Mouse (Mus musculus) intestine, embryonic 14.5 days (tissue): ENCODE results near the gene Galntl6. TPM values are rescaled to one million over a fixed set of nuclear protein-coding genes. Genes with fewer than 3 reads are reported as not detected.

Experiments
- ATAC-seq: fragments of 200-750 bp; cut with Nextera tagmentation; replicated peaks from 2 replicates; pipeline ENCODE4 v1.8.0; 2017; ENCODE audit warnings: low read depth, moderate number of reproducible peaks, moderate TSS enrichment, moderate library complexity; ENCODE audit not compliant: low FRiP score, low TSS enrichment
- DNase-seq: peaks from one replicate; pipeline ENCODE4 v3.0.0-alpha.2; 2018; ENCODE audit warnings: low spot score
- H3K27ac ChIP-seq: fragments of 300-500 bp; sonication (generic); 2 replicates; pipeline ENCODE4 v1.5.1; 2014; ENCODE audit warnings: low read depth, mild to moderate bottlenecking, control low read depth
- H3K27me3 ChIP-seq: fragments of 300-500 bp; sonication (generic); replicated peaks from 2 replicates; pipeline ENCODE4 v1.6.1; 2014; ENCODE audit warnings: low read length, control low read depth; ENCODE audit not compliant: control insufficient read depth, insufficient read depth
- H3K36me3 ChIP-seq: fragments of 300-500 bp; sonication (generic); 2 replicates; pipeline ENCODE4 v1.6.1; 2014; ENCODE audit warnings: low read length, control low read depth; ENCODE audit not compliant: control insufficient read depth, insufficient read depth
- H3K4me1 ChIP-seq: fragments of 300-500 bp; sonication (generic); replicated peaks from 2 replicates; pipeline ENCODE4 v1.6.1; 2014; ENCODE audit warnings: low read length, control low read depth, mixed read lengths; ENCODE audit not compliant: control insufficient read depth, insufficient read depth
- H3K4me2 ChIP-seq: fragments of 300-500 bp; sonication (generic); 2 replicates; pipeline ENCODE4 v1.6.1; 2014; ENCODE audit warnings: low read length
- H3K4me3 ChIP-seq: fragments of 300-500 bp; sonication (generic); 2 replicates; pipeline ENCODE4 v1.5.1; 2014; ENCODE audit warnings: low read depth, low read length, control low read depth, mixed read lengths
- H3K9ac ChIP-seq: fragments of 300-500 bp; sonication (generic); 2 replicates; pipeline ENCODE4 v1.6.1; 2014; ENCODE audit warnings: mild to moderate bottlenecking, low read length
- H3K9me3 ChIP-seq: fragments of 300-500 bp; sonication (generic); 2 replicates; pipeline ENCODE4 v1.6.1; 2016; ENCODE audit warnings: low read length, control low read depth; ENCODE audit not compliant: control insufficient read depth
- WGBS: fragments of 180-500 bp; shearing (Covaris S2); extraction: QIAGEN DNeasy Blood & Tissue Kit; methylation state at CpG from one replicate; pipeline ENCODE4 v1.1.7; 2014; 5-methylcytosine and 5-hydroxymethylcytosine counted together
- polyA plus RNA-seq: library from polyadenylated mRNA; unstranded; fragments of >200 nt; fragmentation: Nextera tagmentation; extraction: Ambion mirVana; gene quantifications from 2 replicates; pipeline ENCODE4 v1.2.1, GENCODE M21; 2014

Galntl6 gene
- polyA plus RNA-seq, 1 experiment from 2014 or later = 0.41 TPM

- Histone ChIP-seq H3K9me3 (peaks cover 4% of the 10 kb centered on the region; the same call in 1 of the 2 replicates), H3K9ac (no peak overlapping the region), H3K27ac (no peak overlapping the region), H3K36me3 (no peaks in the 10 kb centered on the region), H3K4me3 (no peak overlapping the region), H3K27me3 (no peaks in the 10 kb centered on the region), H3K4me1 (no peaks in the 10 kb centered on the region), H3K4me2 (no peak overlapping the region)
- ATAC-seq (no peak), DNase-seq (no peak)
Measured at GRCm38 (mm10) chr8:57888831-57889230, 1023.6 kb downstream of the Galntl6 start.

- WGBS = 72% methylated on average over 11 of the region's 11 CpGs
Measured at GRCm38 (mm10) chr8:57879452-57879851, 1033.0 kb downstream of the Galntl6 start.

GRCm38 (mm10) chr8:57849074-57849473, 1063.4 kb downstream of the Galntl6 start:
- H3K4me1 ChIP-seq = no peaks in the 10 kb centered on the region
- DNase-seq (no peak), ATAC-seq (no peak)
- H3K4me3 ChIP-seq = no peak overlapping the region
- no peak overlapping the region for H3K27ac ChIP-seq
- H3K27me3 ChIP-seq = no peaks in the 10 kb centered on the region
- no peaks in the 10 kb centered on the region for H3K9me3 ChIP-seq
- H3K36me3 ChIP-seq = no peaks in the 10 kb centered on the region
- H3K4me2 ChIP-seq = no peak overlapping the region
- H3K9ac ChIP-seq = no peak overlapping the region

More at GRCm38 (mm10) chr8:57879452-57879851, 1033.0 kb downstream of the Galntl6 start:
- Histone ChIP-seq H3K27ac (no peak overlapping the region), H3K4me2 (no peak overlapping the region), H3K9ac (no peak overlapping the region), H3K36me3 (no peaks in the 10 kb centered on the region), H3K27me3 (no peaks in the 10 kb centered on the region), H3K4me3 (no peak overlapping the region), H3K4me1 (no peaks in the 10 kb centered on the region), H3K9me3 (no peaks in the 10 kb centered on the region)
- ATAC-seq (no peak; the same call in 1 of the 2 replicates), DNase-seq (no peak)

GRCm38 (mm10) chr8:57843461-57843860, 1069.0 kb downstream of the Galntl6 start:
- Histone ChIP-seq H3K27ac (no peak overlapping the region), H3K9ac (no peak overlapping the region), H3K36me3 (no peaks in the 10 kb centered on the region), H3K27me3 (no peaks in the 10 kb centered on the region), H3K4me3 (no peak overlapping the region), H3K4me1 (no peaks in the 10 kb centered on the region), H3K9me3 (no peaks in the 10 kb centered on the region), H3K4me2 (no peak overlapping the region)
- ATAC-seq = no peak
- no peak for DNase-seq
- 73% methylated on average over 5 of the region's 5 CpGs for WGBS

- Histone ChIP-seq H3K4me2 (no peak overlapping the region), H3K27ac (no peak overlapping the region), H3K9ac (no peak overlapping the region), H3K36me3 (no peaks in the 10 kb centered on the region), H3K4me1 (no peaks in the 10 kb centered on the region), H3K27me3 (no peaks in the 10 kb centered on the region), H3K4me3 (no peak overlapping the region), H3K9me3 (no peaks in the 10 kb centered on the region)
- 71% methylated on average over 13 of the region's 13 CpGs for WGBS
- DNase-seq (no peak), ATAC-seq (no peak)
Measured at GRCm38 (mm10) chr8:57842462-57843391, 1069.7 kb downstream of the Galntl6 start.

GRCm38 (mm10) chr8:57841446-57841845, 1071.0 kb downstream of the Galntl6 start:
- DNase-seq (no peak), ATAC-seq (no peak)
- no peak overlapping the region for H3K27ac ChIP-seq
- H3K4me2 ChIP-seq = no peak overlapping the region
- H3K36me3 ChIP-seq = no peaks in the 10 kb centered on the region
- no peak overlapping the region for H3K9ac ChIP-seq
- H3K27me3 ChIP-seq = no peaks in the 10 kb centered on the region
- no peaks in the 10 kb centered on the region for H3K4me1 ChIP-seq
- 74% methylated on average over 4 of the region's 4 CpGs for WGBS
- no peaks in the 10 kb centered on the region for H3K9me3 ChIP-seq
- no peak overlapping the region for H3K4me3 ChIP-seq

- WGBS = 55% methylated on average over 8 of the region's 8 CpGs
- no peak overlapping the region for H3K27ac ChIP-seq
Measured at GRCm38 (mm10) chr8:57837384-57837783, 1075.1 kb downstream of the Galntl6 start.

GRCm38 (mm10) chr8:57836981-57837380, 1075.5 kb downstream of the Galntl6 start:
- no peak overlapping the region for H3K4me2 ChIP-seq
- 53% methylated on average over 11 of the region's 11 CpGs for WGBS
- H3K4me1 ChIP-seq = no peaks in the 10 kb centered on the region
- no peak overlapping the region for H3K4me3 ChIP-seq
- H3K9me3 ChIP-seq = no peaks in the 10 kb centered on the region
- H3K9ac ChIP-seq = no peak overlapping the region
- no peaks in the 10 kb centered on the region for H3K36me3 ChIP-seq
- ATAC-seq = no peak
- no peak overlapping the region for H3K27ac ChIP-seq
- no peak for DNase-seq
- H3K27me3 ChIP-seq = no peaks in the 10 kb centered on the region

More at GRCm38 (mm10) chr8:57837384-57837783, 1075.1 kb downstream of the Galntl6 start:
- DNase-seq = no peak
- ATAC-seq = no peak
- H3K4me3 ChIP-seq = no peak overlapping the region
- H3K9me3 ChIP-seq = no peaks in the 10 kb centered on the region
- H3K4me1 ChIP-seq = no peaks in the 10 kb centered on the region
- H3K9ac ChIP-seq = no peak overlapping the region
- no peaks in the 10 kb centered on the region for H3K36me3 ChIP-seq
- H3K4me2 ChIP-seq = no peak overlapping the region
- H3K27me3 ChIP-seq = no peaks in the 10 kb centered on the region
